In genomic region chr15:12667760-12668520, GRCm38 (mm10) we compare ENCODE assay signal across 8 mouse cellular contexts.
DNase-seq lines count a peak whose midpoint lies in the region; ATAC-seq and TF ChIP-seq lines count a peak whose summit lies in the region.

No protein-coding gene starts in this region.

- peak overlapping the region; percentile 30 for H3K4me2 ChIP-seq in heart, embryonic 14.5 days (ENCODE audit: low read length)
- peak overlapping the region; percentile 30 for H3K4me2 ChIP-seq in heart, embryonic 16.5 days (ENCODE audit: low read depth, low read length)

- H3K4me3 ChIP-seq in heart, embryonic 14.5 days (ENCODE audit: control insufficient read depth in 1 of 2, insufficient read depth in 1 of 2, low read depth in 1 of 2, low read length in 2 of 2), result no peak overlapping the region; a peak in 1 of 4 replicates
- peak overlapping the region; percentile 27 to 44; a peak in 3 of 4 replicates for H3K4me3 ChIP-seq in ES-E14 (ENCODE audit: insufficient read depth in 1 of 2, low read depth in 1 of 2, low read length in 2 of 2, poor library complexity in 1 of 2, severe bottlenecking in 1 of 2)
- H3K4me3 ChIP-seq in heart, embryonic 16.5 days (ENCODE audit: low read length), result no peak overlapping the region; the same call in 1 of the 2 replicates

- no peaks in the 10 kb centered on the region for H3K27me3 ChIP-seq in heart, embryonic 14.5 days (ENCODE audit: control insufficient read depth, insufficient read depth, low read length)
- no peaks in the 10 kb centered on the region for H3K27me3 ChIP-seq in heart, embryonic 16.5 days (ENCODE audit: control insufficient read depth, insufficient read depth, low read length)

- H3K9ac ChIP-seq in heart, embryonic 14.5 days (ENCODE audit: low read length), result no peak overlapping the region; the same call in 1 of the 2 replicates
- no peak overlapping the region for H3K9ac ChIP-seq in ES-E14 (ENCODE audit: insufficient read depth, low read depth, low read length, poor library complexity, severe bottlenecking)
- peak overlapping the region; percentile 29; the same call in 1 of the 2 replicates for H3K9ac ChIP-seq in heart, embryonic 16.5 days (ENCODE audit: low read length)

- no peak for ATAC-seq in heart, embryonic 14.5 days (ENCODE audit: insufficient number of reproducible peaks, insufficient read depth, low FRiP score, low read depth)
- ATAC-seq in heart, embryonic 16.5 days (replicated peaks; ENCODE audit: extremely low read depth, insufficient read depth, low FRiP score), result no peak
- peak; percentile 57 for ATAC-seq in megakaryocyte, adult 5-6 weeks (ENCODE audit: poor library complexity, severe bottlenecking)

- H3K4me1 ChIP-seq in heart, embryonic 14.5 days (ENCODE audit: control insufficient read depth in 2 of 2, insufficient read depth in 2 of 2, low read length in 2 of 2), result peaks cover 5 to 6% of the 10 kb centered on the region in 2 experiments; a peak in 3 of 4 replicates
- peaks cover 0 to 8% of the 10 kb centered on the region in 2 experiments; a peak in 2 of 4 replicates for H3K4me1 ChIP-seq in ES-E14 (ENCODE audit: control insufficient read depth in 2 of 2, insufficient read depth in 2 of 2, low read length in 2 of 2, poor library complexity in 1 of 2)
- H3K4me1 ChIP-seq in heart, embryonic 16.5 days (ENCODE audit: control insufficient read depth, insufficient read depth, low read length), result peaks cover 6% of the 10 kb centered on the region

- in situ Hi-C loops in ES-E14 (cut with MboI; ENCODE audit: low sequenced_read_pairs in 2 of 2, unreplicated experiment in 2 of 2), result no loop called here

- H3K36me3 ChIP-seq in heart, embryonic 14.5 days (ENCODE audit: control insufficient read depth, insufficient read depth, low read length), result no peaks in the 10 kb centered on the region
- no peaks in the 10 kb centered on the region for H3K36me3 ChIP-seq in ES-E14 (ENCODE audit: control insufficient read depth, insufficient read depth, low read length, poor library complexity, severe bottlenecking)
- 0 out of 2 replicates have a peak, but pooled peaks cover 5% of the 10 kb centered on the region for H3K36me3 ChIP-seq in heart, embryonic 16.5 days (ENCODE audit: control insufficient read depth, insufficient read depth)

- DNase-seq in heart, adult 18-20 months, result no peak
- DNase-seq in ES-E14 (ENCODE audit: low read depth, low spot score), result no peak
- no peak for DNase-seq in right cerebral cortex, postnatal 36 days (ENCODE audit: low spot score in 2 of 2)
- DNase-seq in gastrocnemius, adult 18-20 months (ENCODE audit: low spot score), result no peak
- no peak for DNase-seq in urinary bladder, adult 18-20 months (ENCODE audit: low spot score in 2 of 2)

- no peak overlapping the region for H3K27ac ChIP-seq in heart, embryonic 14.5 days (replicated peaks in 1 of 2; ENCODE audit: control insufficient read depth in 1 of 2, insufficient read depth in 1 of 2, low read depth in 2 of 2, low read length in 2 of 2)
- H3K27ac ChIP-seq in ES-E14 (ENCODE audit: insufficient read depth, low read depth, low read length, poor library complexity, severe bottlenecking), result no peak overlapping the region; the same call in 1 of the 2 replicates
- no peak overlapping the region for H3K27ac ChIP-seq in heart, embryonic 16.5 days (ENCODE audit: low read length)

- WGBS in heart, embryonic 14.5 days, result 37% methylated on average over 21 of the region's 21 CpGs
- WGBS in heart, embryonic 16.5 days, result 42% methylated on average over 21 of the region's 21 CpGs

- H3K9me3 ChIP-seq in heart, embryonic 14.5 days (ENCODE audit: control insufficient read depth, low read length), result 0 out of 2 replicates have a peak, but pooled peaks cover 3% of the 10 kb centered on the region
- no peaks in the 10 kb centered on the region for H3K9me3 ChIP-seq in ES-E14 (ENCODE audit: control insufficient read depth, insufficient read depth, low read depth, low read length)
- peaks cover 3% of the 10 kb centered on the region; the same call in 1 of the 2 replicates for H3K9me3 ChIP-seq in heart, embryonic 16.5 days (replicated peaks; ENCODE audit: control insufficient read depth, low read length)

TF ChIP-seq in ES-E14, 5 proteins besides CTCF, POLR2A, EP300 and RAD21:
- TF ChIP-seq HCFC1 (IDR thresholded peaks at IDR 0.05; ENCODE audit: borderline replicate concordance, insufficient read depth, low read length), result no peak
- no peak for TF ChIP-seq CHD2 (IDR thresholded peaks at IDR 0.05; ENCODE audit: low read depth, low read length)
- no peak for TF ChIP-seq ZC3H11A (IDR thresholded peaks at IDR 0.05; ENCODE audit: borderline replicate concordance, low read depth, low read length)
- no peak for TF ChIP-seq ZNF384 (IDR thresholded peaks at IDR 0.05; ENCODE audit: low read depth, low read length)
- no peak for TF ChIP-seq MAFK (IDR thresholded peaks at IDR 0.05; ENCODE audit: insufficient read depth, low read depth, low read length)
TF ChIP-seq in ES-E14: peak in this region for 0.

Comparison
In these comparisons a context has a peak if more than half of its experiments do, and no peak if none do; other contexts are left out.
1. H3K4me3 ChIP-seq: peak in ES-E14 (2 of 2); none in heart, embryonic 14.5 days (0 of 2) and heart, embryonic 16.5 days (single experiment).